Mouse (Mus musculus): ENCODE results near the gene Olfr1229. TPM values are rescaled to one million over a fixed set of nuclear protein-coding genes. Genes with fewer than 3 reads are reported as not detected.

The Olfr1229 gene
- total RNA-seq (2023): not detected in 4 replicates

DNA sequence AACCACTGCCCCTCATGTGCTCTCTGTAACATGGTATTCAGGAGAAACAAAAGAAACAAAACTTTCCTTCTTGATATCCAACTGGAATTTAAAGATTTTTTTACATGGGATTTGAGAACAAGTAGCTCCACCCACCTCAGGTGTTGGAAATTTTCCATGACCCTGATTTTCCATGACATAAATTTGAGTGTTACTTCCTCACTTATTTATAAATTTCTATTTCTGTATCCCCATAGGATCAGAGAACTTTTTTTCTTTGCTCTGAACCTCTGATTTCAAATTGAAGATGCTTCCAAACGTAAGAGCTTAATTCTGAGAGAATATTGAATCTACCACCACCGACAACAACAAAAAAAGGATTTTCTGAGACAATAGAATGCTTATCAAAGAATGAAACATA lies at the start of gene Olfr1229:
Gene Olfr1229 (minus strand): TSS at position 101 of the 400 bp plus-strand sequence.

GRCm38 (mm10) chr2:89329575-89329974 lies 41.8 kb upstream of the Olfr1229 start, which contains the start of gene Olfr1232:
Olfr1232 (minus strand) TSS chr2:89329675.

DNA sequence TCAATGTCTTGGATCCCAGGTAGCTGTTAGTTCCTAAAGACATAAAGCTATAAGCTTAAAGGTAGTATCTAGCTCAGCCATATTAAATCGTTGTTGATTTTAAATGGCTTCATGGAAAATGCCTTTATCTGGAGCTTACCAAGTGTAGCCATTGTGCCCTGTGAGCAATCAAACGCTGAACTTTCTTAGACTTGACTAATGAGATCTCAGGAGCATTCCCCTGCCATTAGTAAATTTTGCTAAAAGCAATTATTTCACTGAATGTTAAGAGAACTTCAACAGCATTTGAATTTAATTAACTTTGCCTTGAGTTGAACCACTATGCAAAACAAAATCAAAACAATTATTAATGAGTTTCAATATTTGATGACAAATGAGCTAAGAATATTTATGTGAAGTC lies 19.2 kb upstream of the Olfr1229 start, which contains the start of gene Olfr1231:
Gene Olfr1231 (minus strand): TSS at position 101 of the 400 bp plus-strand sequence.

DNA sequence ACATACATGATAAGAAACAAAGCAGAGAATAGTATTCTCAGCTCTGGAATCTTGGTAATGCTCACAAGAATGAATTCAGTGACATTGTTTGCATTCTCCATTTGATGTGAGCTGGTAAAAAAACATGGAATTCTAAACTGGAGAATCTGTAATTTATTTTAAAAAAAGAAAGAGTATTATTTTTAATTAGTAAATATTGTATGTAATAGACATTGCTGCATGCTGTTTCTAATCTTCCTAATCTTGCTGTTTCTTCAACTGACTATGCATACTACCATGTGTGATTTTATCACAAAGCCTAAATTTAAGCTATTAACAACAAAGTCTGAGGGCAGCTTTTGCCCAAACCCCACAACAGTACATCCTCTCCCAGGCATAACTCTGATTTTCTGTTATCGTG lies 9.4 kb upstream of the Olfr1229 start, which contains the start of gene Olfr1230:
Gene Olfr1230 (minus strand): TSS at position 101 of the 400 bp plus-strand sequence.

DNA sequence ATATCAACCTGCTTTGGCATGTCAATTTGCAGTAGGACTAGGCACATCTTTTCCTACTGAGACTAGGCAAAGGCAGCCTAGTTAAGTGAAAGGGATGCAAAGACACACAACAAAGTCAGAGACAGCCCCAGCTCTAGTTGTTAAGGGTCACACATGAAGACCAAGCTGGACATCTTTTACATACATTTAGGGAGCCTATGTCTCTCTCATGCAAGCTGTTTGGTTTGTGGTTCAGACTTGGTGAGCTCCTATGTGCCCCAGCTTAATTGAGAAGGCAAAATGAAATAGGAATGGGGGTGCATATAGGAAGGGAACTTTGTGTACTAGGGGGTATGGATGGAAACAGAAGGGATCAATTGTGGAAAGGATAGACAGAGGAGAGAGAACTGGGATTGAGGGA lies 33.9 kb downstream of the Olfr1229 start, which contains the start of gene Olfr1228:
Gene Olfr1228 (minus strand): TSS at position 101 of the 400 bp plus-strand sequence.

Other genes starting within 250 kb of the Olfr1229 start
- not detected in 4 replicates for gene Olfr1218, start 226.8 kb downstream of the Olfr1229 start, total RNA-seq (2023)
- gene Olfr1219, start 204.5 kb downstream of the Olfr1229 start, total RNA-seq (2023): not detected in 4 replicates
- not detected in 4 replicates for gene Olfr1220, start 181.2 kb downstream of the Olfr1229 start, total RNA-seq (2023)
- not detected in 4 replicates for gene Olfr1221, start 170.7 kb downstream of the Olfr1229 start, total RNA-seq (2023)
- not detected in 4 replicates for gene Olfr1222, start 155.0 kb downstream of the Olfr1229 start, total RNA-seq (2023)
- not detected in 4 replicates for gene Olfr1223, start 136.5 kb downstream of the Olfr1229 start, total RNA-seq (2023)
- not detected in 4 replicates for gene Olfr1224-ps1, start 123.9 kb downstream of the Olfr1229 start, total RNA-seq (2023)
- not detected in 4 replicates for gene Olfr1225, start 113.3 kb downstream of the Olfr1229 start, total RNA-seq (2023)
- not detected in 4 replicates for gene Olfr1226, start 88.0 kb downstream of the Olfr1229 start, total RNA-seq (2023)
- not detected in 4 replicates for gene Olfr1228, start 34.0 kb downstream of the Olfr1229 start, total RNA-seq (2023)
- not detected in 4 replicates for gene Olfr1230, start 9.3 kb upstream of the Olfr1229 start, total RNA-seq (2023)
- gene Olfr1231, start 19.1 kb upstream of the Olfr1229 start, total RNA-seq (2023): not detected in 4 replicates
- not detected in 4 replicates for gene Olfr1232, start 41.7 kb upstream of the Olfr1229 start, total RNA-seq (2023)
- gene Olfr1233, start 54.4 kb upstream of the Olfr1229 start, total RNA-seq (2023): not detected in 4 replicates
- gene Olfr1234, start 76.9 kb upstream of the Olfr1229 start, total RNA-seq (2023): not detected in 4 replicates
- not detected in 4 replicates for gene Olfr1238, start 121.7 kb upstream of the Olfr1229 start, total RNA-seq (2023)
- not detected in 4 replicates for gene Olfr1239, start 132.4 kb upstream of the Olfr1229 start, total RNA-seq (2023)
- gene Olfr1240, start 155.0 kb upstream of the Olfr1229 start, total RNA-seq (2023): not detected in 4 replicates
- gene Olfr1241, start 199.1 kb upstream of the Olfr1229 start, total RNA-seq (2023): not detected in 4 replicates
- gene Olfr1242, start 210.3 kb upstream of the Olfr1229 start, total RNA-seq (2023): not detected in 4 replicates
- gene Olfr1243, start 243.5 kb upstream of the Olfr1229 start, total RNA-seq (2023): not detected in 4 replicates

All from B cell, adult 62 days (primary cell).